Mouse (Mus musculus) liver, postnatal 0 days (tissue): Measurements from ENCODE around the gene Igsf9.

Source experiments
- CTCF ChIP-seq: sonication (generic); IDR thresholded peaks from 2 replicates; pipeline ENCODE4 v1.5.1; 2016; ENCODE audit warnings: antibody characterized with exemption, low read depth
- EP300 ChIP-seq: IDR thresholded peaks from 2 replicates; pipeline ENCODE4 v1.6.1; 2016; ENCODE audit warnings: antibody characterized with exemption, low read depth, mild to moderate bottlenecking

GRCm38 (mm10) chr1:172486651-172487050 is 5.1 kb downstream of the Igsf9 start:
- TF ChIP-seq CTCF (no peak), EP300 (no peak)
